Mouse (Mus musculus) G1E-ER4 (cell line): ENCODE results near the gene Clip2. TPM values are rescaled to one million over a fixed set of nuclear protein-coding genes. Genes with fewer than 3 reads are reported as not detected.

Experiments
- GATA1 ChIP-seq: IDR thresholded peaks from one replicate; pipeline ENCODE4 v1.8.0; 2012; ENCODE audit warnings: low read length, inconsistent platforms
- polyA plus RNA-seq: library from polyadenylated mRNA; stranded (reverse); fragments of >175 nt; gene quantifications from 2 replicates; pipeline ENCODE4 v1.2.3, GENCODE M21; 2012

The Clip2 gene
- polyA plus RNA-seq, 1 experiment, result 0.65 TPM

DNA sequence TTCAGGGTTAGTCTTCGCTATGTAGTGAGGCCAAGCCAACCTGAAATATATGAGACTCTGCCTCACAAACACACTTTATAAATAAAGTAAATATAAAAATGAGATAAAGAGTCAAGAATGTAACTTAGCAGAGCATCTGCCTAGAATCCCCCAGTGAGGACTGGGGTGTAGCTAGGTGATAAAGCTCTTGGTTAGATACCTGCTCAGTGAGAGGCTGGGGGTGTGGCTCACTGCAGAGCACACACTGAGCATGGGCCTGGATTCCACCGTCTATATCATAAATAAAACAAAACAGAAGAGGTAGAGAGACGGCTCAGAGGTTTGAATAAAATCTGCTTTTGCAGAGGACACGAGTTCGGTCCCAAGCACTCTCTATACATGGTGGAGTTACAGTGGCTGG lies 88.0 kb downstream of the Clip2 start:
- no peak for TF ChIP-seq GATA1

DNA sequence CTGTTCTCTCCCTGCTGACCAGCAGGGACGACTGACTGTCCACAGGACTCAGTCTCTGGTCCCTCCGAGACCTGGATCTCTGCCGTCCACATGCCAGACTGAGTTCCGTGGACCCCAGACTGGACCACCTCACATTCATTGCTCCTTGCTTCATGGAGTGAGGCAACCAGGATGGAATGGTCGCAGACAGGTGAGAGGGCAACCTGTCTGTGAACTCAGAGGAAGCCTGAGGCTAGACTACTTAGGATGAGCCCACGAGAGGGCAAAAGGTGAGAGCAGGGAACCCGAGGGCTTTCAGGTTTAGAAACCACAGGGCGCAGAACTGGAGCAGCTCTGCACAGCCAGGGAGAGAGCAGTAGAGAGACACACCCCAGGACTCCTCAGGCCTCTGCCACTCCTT lies 89.5 kb downstream of the Clip2 start:
- no peak for TF ChIP-seq GATA1

- no peak for TF ChIP-seq GATA1
These were observed 89.9 kb downstream of the Clip2 start for GRCm38 (mm10) chr5:134462316-134462715.

DNA sequence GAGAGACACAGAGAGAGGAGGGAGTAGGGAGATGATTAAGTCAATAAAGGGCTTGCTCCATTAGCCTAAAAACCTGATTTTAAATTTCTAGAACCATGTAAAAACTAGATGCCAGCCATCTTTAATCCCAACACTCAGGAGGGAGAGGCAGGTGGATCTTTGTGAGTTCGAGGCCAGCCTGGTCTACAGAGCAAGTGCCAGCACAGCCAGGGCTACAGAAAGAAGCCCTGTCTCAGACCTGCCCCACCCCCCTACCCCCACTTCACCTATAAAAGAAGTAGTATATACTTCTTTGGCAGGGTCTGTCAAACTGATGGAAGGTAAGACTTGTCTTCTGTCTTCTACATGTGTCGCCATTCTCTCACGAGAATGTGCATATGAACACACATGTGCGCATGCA lies 91.7 kb downstream of the Clip2 start:
- no peak for TF ChIP-seq GATA1

DNA sequence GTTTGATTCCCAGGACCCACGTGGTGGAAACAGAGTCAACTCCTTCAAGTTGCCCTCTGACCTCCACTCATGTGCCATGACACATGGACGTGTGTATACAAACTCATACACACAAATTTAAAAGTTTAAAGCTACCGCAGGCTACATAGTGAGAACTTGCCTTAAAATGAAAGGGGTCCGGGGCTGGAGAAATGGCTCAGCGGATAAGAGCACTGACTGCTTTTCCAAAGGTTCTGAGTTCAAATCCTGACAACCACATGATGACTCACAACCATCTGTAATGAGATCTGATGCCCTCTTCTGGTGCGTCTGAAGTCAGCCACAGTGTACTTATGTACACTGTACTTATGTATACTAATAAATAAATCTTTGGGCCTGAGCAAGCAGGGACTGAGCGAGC lies 93.1 kb downstream of the Clip2 start:
- no peak for TF ChIP-seq GATA1

DNA sequence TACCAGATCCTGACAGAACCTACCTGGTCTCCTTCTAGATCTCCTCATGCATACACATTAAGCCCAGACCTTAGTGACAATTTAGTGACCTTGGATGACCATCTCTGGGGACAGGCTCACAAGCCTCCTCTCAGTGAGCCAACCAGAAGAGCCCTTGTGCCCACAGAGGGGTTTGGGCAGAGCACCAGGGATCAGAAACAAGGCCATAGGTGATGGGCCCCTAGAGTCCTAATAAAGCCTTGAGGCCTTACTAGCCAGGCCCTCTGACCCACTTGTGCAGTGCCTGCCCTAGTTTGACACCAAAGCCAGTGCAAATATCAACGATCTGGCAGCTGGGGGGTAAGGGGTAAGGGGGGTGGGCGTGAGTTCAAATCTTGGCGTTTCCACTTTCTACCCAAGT lies 93.8 kb downstream of the Clip2 start:
- no peak for TF ChIP-seq GATA1

GRCm38 (mm10) chr5:134457371-134457770 lies 94.9 kb downstream of the Clip2 start:
- TF ChIP-seq GATA1, result no peak

DNA sequence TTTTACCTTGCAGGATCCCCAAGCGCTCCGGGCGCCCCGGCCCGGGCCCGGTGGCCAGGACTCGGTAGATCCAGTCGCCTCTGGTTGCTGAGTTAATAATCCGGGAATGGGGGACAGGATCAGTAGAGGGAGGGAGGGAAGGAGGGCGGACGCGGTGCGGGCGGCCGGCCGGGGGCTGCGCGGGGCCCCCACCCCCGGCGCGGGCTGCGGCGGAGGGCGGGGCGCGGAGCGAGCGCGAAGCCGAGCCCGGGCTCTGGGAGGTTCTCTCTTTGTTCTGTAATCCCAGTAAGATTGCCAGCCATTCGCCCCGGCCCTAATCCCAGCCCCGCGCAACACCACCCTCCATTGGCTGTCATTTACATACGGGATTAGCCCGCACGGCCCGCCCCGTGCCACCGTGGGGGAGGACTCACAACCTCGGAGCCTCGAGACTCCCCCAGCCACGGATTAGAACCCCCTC lies 95.7 kb downstream of the Clip2 start, which contains the start of gene Gtf2ird1:
Gene Gtf2ird1 (minus strand): TSS at position 214 of the 460 bp plus-strand sequence.
- no peak for TF ChIP-seq GATA1

DNA sequence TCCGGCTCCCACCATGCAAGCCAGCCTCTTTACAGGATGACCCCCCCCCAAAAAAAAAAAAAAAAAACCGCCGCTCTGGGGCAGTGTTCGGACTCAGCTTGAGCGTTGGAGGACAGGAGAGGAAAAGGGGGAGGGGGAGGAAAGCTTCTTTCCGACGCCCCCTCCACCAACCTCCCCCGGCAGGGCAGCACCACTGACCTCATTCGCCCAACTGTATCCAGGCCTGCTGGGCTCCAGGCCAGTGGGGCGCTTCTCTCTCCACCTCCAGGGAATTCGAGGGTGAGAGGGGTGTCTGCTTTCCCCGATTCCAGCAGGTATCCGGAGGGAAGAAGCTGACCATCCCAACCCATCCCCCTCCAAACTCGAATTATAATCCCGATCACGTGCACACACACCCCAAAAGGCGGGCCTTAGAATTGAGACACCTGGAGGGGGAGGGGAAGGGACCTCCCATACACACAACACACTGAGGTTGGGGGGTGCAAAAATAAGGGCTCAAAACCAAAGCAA lies 96.3 kb downstream of the Clip2 start:
- no peak for TF ChIP-seq GATA1

DNA sequence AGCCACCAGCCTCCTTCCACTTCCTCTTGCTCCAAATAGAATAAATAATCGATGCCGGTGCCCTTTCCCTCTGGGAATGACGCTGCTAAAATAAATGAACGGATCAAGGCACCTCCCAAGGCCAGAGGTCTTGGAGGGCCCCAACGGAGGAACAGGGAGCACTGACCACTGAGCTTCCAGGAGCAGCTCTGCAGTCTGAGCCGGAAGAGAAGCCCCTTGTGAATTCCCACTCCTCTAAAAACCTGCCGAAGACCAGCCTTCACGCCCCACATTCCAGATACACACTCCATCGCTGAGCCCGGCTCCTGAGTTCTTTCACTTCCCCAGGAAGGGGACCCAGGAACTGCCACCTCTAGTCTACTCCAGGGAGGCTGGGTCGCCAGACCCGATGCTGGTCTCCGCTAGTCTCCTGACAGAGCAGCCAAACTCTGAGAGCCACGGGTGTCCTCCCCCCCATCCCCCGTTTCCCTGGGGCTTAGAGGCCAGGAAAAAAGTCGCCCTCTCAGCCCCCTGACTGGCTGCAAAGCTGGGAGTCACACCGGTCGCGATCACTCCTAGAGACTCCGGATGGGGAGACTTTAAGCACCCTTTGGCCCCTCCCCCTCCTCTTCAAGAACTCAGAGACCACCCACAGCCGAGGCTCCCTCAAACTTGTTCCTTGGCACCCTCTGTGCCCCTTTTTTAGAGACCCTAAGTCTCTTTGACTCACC lies 96.9 kb downstream of the Clip2 start:
- no peak for TF ChIP-seq GATA1

DNA sequence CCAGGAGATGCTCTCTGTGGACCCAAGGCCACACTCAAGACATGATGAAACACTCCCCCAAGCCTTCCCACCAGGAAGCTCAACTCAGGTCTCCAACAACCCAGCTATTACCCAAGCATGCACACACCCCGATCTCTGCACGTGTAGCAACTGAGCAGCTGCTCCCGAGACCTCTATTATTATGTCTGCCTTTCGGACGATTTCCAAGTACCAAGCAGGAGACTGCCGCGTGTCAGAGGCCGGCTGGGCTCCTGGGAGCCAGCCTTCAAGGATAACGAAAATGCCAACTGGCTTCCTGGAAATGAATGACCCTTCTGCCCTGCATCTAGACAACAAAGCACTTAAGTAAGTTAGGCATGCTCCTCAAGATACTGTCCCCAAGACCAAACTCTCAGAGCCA lies 97.8 kb downstream of the Clip2 start:
- TF ChIP-seq GATA1, result no peak

- TF ChIP-seq GATA1, result no peak
These were observed 98.7 kb downstream of the Clip2 start for GRCm38 (mm10) chr5:134453577-134453976.

DNA sequence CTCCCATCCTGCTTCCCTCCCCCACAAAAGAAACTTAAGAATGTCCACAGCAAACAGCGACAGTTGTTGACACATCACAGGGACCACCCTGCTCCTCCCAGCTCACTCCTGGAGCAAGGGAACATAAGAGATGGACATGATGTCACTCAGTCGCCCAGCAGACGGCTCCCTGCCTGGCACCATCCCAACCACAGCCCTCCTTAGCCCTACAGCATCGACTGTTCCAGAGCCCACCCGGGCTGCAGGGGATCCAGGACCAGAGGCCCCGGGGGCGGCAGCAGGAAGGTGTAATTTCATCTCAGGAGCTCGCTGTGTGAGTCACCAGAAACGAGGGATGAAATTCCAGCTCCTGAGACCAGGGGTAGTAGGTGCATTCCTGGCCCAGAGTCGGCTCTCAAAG lies 106.3 kb downstream of the Clip2 start:
- no peak for TF ChIP-seq GATA1

- no peak for TF ChIP-seq GATA1
These were observed 106.9 kb downstream of the Clip2 start for GRCm38 (mm10) chr5:134445208-134445831.

GRCm38 (mm10) chr5:134444473-134444872 lies 107.8 kb downstream of the Clip2 start:
- TF ChIP-seq GATA1, result no peak

- TF ChIP-seq GATA1, result no peak
These were observed 110.2 kb downstream of the Clip2 start for GRCm38 (mm10) chr5:134442066-134442465.

GRCm38 (mm10) chr5:134441105-134441504 lies 111.1 kb downstream of the Clip2 start:
- TF ChIP-seq GATA1, result no peak
